Mouse (Mus musculus): ENCODE data around the gene Pdilt. TPM values are rescaled to one million over a fixed set of nuclear protein-coding genes. Genes with fewer than 3 reads are reported as not detected.
"Not testable (repeated sequence)": the region's sequence is repeated elsewhere in the genome, so short reads cannot be mapped to it uniquely, and the experiment has no call there.

Gene Pdilt
- total RNA-seq (2014; rRNA removed), result not detected in 2 replicates
- 0.06 and 0.08 TPM in 2 replicates for polyA plus RNA-seq (2015; fragmentation: Nextera tagmentation; extraction: Ambion mirVana)

GRCm38 (mm10) chr7:119523389-119523788 is at the start of gene Pdilt:
Gene Pdilt (minus strand): TSS chr7:119523489.
- Histone ChIP-seq H3K4me3 (ENCODE audit: low read length) (no peak within 1 kb of the TSS), H3K9ac (replicated peaks; ENCODE audit: low read length) (no peak within 1 kb of the TSS), H3K4me1 (ENCODE audit: insufficient read depth, low read length) (no peaks in the 10 kb centered on the region; the same call in 1 of the 2 replicates), H3K27ac (no peak within 1 kb of the TSS), H3K4me2 (ENCODE audit: low read depth, low read length) (no peak within 1 kb of the TSS), H3K9me3 (ENCODE audit: low read length) (no peaks in the 10 kb centered on the region), H3K27me3 (ENCODE audit: insufficient read depth, low read length) (no peaks in the 10 kb centered on the region), H3K36me3 (ENCODE audit: insufficient read depth, low read length) (no peaks in the 10 kb centered on the region)
- no peak for ATAC-seq
- DNase-seq (ENCODE audit: low spot score), result no peak
- WGBS, result 78% methylated on average over 4 of the region's 4 CpGs
- no peak for TF ChIP-seq CTCF (IDR thresholded peaks at IDR 0.05; ENCODE audit: low read depth)

GRCm38 (mm10) chr7:119562476-119562875 is 39.2 kb upstream of the Pdilt start:
- not testable (repeated sequence) for DNase-seq (ENCODE audit: low spot score); H3K27ac ChIP-seq; H3K4me1 ChIP-seq (ENCODE audit: insufficient read depth, low read length); H3K9ac ChIP-seq (replicated peaks; ENCODE audit: low read length); ATAC-seq; H3K4me2 ChIP-seq (ENCODE audit: low read depth, low read length); H3K36me3 ChIP-seq (ENCODE audit: insufficient read depth, low read length); H3K9me3 ChIP-seq (ENCODE audit: low read length); H3K27me3 ChIP-seq (ENCODE audit: insufficient read depth, low read length); H3K4me3 ChIP-seq (ENCODE audit: low read length)
- WGBS, result 72% methylated on average over 2 of the region's 2 CpGs

DNA sequence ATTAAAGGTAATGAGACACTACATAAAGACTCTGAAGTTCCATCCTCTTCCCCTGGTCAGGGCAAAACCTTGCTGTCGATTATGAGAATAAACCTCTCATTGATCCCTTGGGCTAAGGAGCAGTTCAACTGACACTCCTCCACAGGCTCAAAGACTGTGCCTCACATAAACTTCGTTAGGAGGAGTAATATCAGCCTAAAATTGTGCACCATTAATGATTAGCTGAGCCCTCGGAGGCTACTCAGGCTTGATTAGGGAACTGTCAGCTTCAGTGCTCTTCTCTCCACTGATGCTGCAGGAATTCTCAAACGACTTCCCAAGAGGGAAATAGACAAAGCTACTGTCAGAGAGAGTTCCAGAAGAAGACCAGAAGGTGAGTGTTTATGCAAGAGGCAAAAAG is 38.2 kb upstream of the Pdilt start:
- no peaks in the 10 kb centered on the region for H3K9me3 ChIP-seq (ENCODE audit: low read length)
- no peak overlapping the region for H3K9ac ChIP-seq (replicated peaks; ENCODE audit: low read length)
- DNase-seq (ENCODE audit: low spot score), result no peak
- ATAC-seq, result no peak
- WGBS, result 56% methylated on average over 4 of the region's 4 CpGs
- H3K27me3 ChIP-seq (ENCODE audit: insufficient read depth, low read length), result no peaks in the 10 kb centered on the region
- no peak for TF ChIP-seq CTCF (IDR thresholded peaks at IDR 0.05; ENCODE audit: low read depth)
- no peaks in the 10 kb centered on the region for H3K36me3 ChIP-seq (ENCODE audit: insufficient read depth, low read length)
- H3K4me2 ChIP-seq (ENCODE audit: low read depth, low read length), result no peak overlapping the region
- H3K27ac ChIP-seq, result no peak overlapping the region
- no peaks in the 10 kb centered on the region for H3K4me1 ChIP-seq (ENCODE audit: insufficient read depth, low read length)
- H3K4me3 ChIP-seq (ENCODE audit: low read length), result no peak overlapping the region

DNA sequence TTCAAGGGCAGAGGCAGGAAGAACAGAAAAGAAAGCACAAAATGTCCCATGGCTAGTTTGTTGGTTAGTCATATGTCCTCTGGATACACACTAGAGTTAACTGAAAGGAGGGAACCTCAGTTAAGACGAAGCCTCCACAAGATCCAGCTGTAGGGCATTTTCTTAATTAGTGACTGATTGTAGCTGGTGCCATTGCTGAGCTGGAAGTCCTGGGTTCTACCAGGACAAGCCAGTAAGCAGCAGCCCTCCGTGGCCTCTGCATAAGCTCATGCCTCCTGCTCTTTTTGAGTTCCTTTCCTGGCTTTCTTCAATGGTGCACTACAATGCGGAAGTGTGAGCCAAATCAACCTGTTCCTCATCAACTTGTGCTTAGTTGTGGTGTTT is 37.2 kb upstream of the Pdilt start:
- H3K9me3 ChIP-seq (ENCODE audit: low read length), result no peaks in the 10 kb centered on the region
- no peaks in the 10 kb centered on the region for H3K27me3 ChIP-seq (ENCODE audit: insufficient read depth, low read length)
- H3K27ac ChIP-seq, result no peak overlapping the region
- no peak for ATAC-seq
- no peak overlapping the region for H3K9ac ChIP-seq (replicated peaks; ENCODE audit: low read length)
- no peaks in the 10 kb centered on the region for H3K4me1 ChIP-seq (ENCODE audit: insufficient read depth, low read length)
- TF ChIP-seq CTCF (IDR thresholded peaks at IDR 0.05; ENCODE audit: low read depth), result no peak
- no peak overlapping the region for H3K4me3 ChIP-seq (ENCODE audit: low read length)
- H3K4me2 ChIP-seq (ENCODE audit: low read depth, low read length), result no peak overlapping the region
- 89% methylated on average over 3 of the region's 3 CpGs for WGBS
- no peaks in the 10 kb centered on the region for H3K36me3 ChIP-seq (ENCODE audit: insufficient read depth, low read length)
- DNase-seq (ENCODE audit: low spot score), result no peak

GRCm38 (mm10) chr7:119559789-119560451 is 36.6 kb upstream of the Pdilt start:
- H3K27me3 ChIP-seq (ENCODE audit: insufficient read depth, low read length), result no peaks in the 10 kb centered on the region
- H3K4me1 ChIP-seq (ENCODE audit: insufficient read depth, low read length), result no peaks in the 10 kb centered on the region
- H3K9ac ChIP-seq (replicated peaks; ENCODE audit: low read length), result no peak overlapping the region
- H3K9me3 ChIP-seq (ENCODE audit: low read length), result no peaks in the 10 kb centered on the region
- ATAC-seq (no peak), DNase-seq (ENCODE audit: low spot score) (no peak)
- H3K27ac ChIP-seq, result no peak overlapping the region
- TF ChIP-seq CTCF (IDR thresholded peaks at IDR 0.05; ENCODE audit: low read depth), result no peak
- 81% methylated on average over 3 of the region's 3 CpGs for WGBS
- H3K4me2 ChIP-seq (ENCODE audit: low read depth, low read length), result no peak overlapping the region
- H3K36me3 ChIP-seq (ENCODE audit: insufficient read depth, low read length), result no peaks in the 10 kb centered on the region
- H3K4me3 ChIP-seq (ENCODE audit: low read length), result no peak overlapping the region

- no peaks in the 10 kb centered on the region for H3K36me3 ChIP-seq (ENCODE audit: insufficient read depth, low read length)
- ATAC-seq, result no peak
- WGBS, result 89% methylated on average over 1 of the region's 1 CpGs
- H3K4me2 ChIP-seq (ENCODE audit: low read depth, low read length), result no peak within 1 kb of the TSS
- no peaks in the 10 kb centered on the region for H3K4me1 ChIP-seq (ENCODE audit: insufficient read depth, low read length)
- H3K27ac ChIP-seq, result no peak within 1 kb of the TSS
- no peaks in the 10 kb centered on the region for H3K9me3 ChIP-seq (ENCODE audit: low read length)
- no peak within 1 kb of the TSS for H3K4me3 ChIP-seq (ENCODE audit: low read length)
- DNase-seq (ENCODE audit: low spot score), result no peak
- TF ChIP-seq CTCF (IDR thresholded peaks at IDR 0.05; ENCODE audit: low read depth), result no peak
- no peaks in the 10 kb centered on the region for H3K27me3 ChIP-seq (ENCODE audit: insufficient read depth, low read length)
- no peak within 1 kb of the TSS for H3K9ac ChIP-seq (replicated peaks; ENCODE audit: low read length)
Observed at GRCm38 (mm10) chr7:119554040-119554439, 30.8 kb upstream of the Pdilt start, which contains the start of gene Acsm2. Gene Acsm2 (plus strand): TSS chr7:119554340.

DNA sequence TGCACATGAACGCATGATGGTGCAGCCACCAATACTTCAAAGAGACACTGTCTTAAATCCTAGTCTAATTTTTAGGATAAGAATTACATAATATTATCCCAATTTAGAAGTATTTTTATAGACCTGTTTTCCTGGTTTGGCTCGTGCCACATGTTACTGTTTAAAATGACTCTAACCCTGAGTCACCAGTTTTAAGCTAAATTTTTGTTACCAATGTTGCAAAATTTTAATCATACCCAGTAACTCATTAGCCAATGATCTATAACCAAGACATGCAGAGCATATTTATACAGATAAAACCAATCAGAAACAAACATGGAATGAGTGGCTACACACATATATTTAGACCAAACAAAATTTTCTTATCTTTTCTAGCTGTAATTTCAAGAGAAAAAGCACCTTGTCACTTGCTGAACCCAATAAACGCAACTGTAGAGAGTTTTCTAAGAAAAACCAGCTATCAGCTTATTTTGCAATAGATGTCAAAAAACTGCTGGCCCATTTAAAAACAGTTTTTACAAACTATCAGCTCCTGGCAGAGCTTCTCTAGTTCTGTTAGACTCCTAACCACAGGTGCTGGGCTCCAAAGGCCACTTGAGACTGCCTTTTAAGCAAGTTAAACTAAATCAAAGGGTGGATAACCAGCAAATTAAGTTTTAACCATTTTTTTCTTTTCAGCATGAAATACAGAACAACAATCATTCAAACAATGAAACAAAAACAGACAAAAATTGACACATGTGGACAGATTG is 27.4 kb upstream of the Pdilt start:
- no peaks in the 10 kb centered on the region for H3K36me3 ChIP-seq (ENCODE audit: insufficient read depth, low read length)
- no peak overlapping the region for H3K4me2 ChIP-seq (ENCODE audit: low read depth, low read length)
- no peak for ATAC-seq
- 86% methylated on average over 3 of the region's 3 CpGs for WGBS
- no peaks in the 10 kb centered on the region for H3K9me3 ChIP-seq (ENCODE audit: low read length)
- H3K4me3 ChIP-seq (ENCODE audit: low read length), result no peak overlapping the region
- DNase-seq (ENCODE audit: low spot score), result no peak
- no peak for TF ChIP-seq CTCF (IDR thresholded peaks at IDR 0.05; ENCODE audit: low read depth)
- no peaks in the 10 kb centered on the region for H3K27me3 ChIP-seq (ENCODE audit: insufficient read depth, low read length)
- H3K9ac ChIP-seq (replicated peaks; ENCODE audit: low read length), result no peak overlapping the region
- no peak overlapping the region for H3K27ac ChIP-seq
- no peaks in the 10 kb centered on the region for H3K4me1 ChIP-seq (ENCODE audit: insufficient read depth, low read length)
